Mouse (Mus musculus) lung, embryonic 14.5 days (tissue): ENCODE data around the gene Aff4. TPM values are rescaled to one million over a fixed set of nuclear protein-coding genes. Genes with fewer than 3 reads are reported as not detected.

Experiments used
- ATAC-seq: fragments of 200-750 bp; cut with Nextera tagmentation; 2 replicates; pipeline ENCODE4 v1.8.0; 2017; ENCODE audit warnings: mild to moderate bottlenecking, moderate TSS enrichment, moderate library complexity; ENCODE audit not compliant: insufficient read depth
- DNase-seq: peaks from one replicate; pipeline ENCODE4 v3.0.0-alpha.2; 2015
- H3K27ac ChIP-seq: fragments of 300-500 bp; sonication (generic); 2 replicates; pipeline ENCODE4 v1.5.1; 2014; ENCODE audit warnings: low read depth, mild to moderate bottlenecking, moderate library complexity
- H3K27me3 ChIP-seq: fragments of 300-500 bp; sonication (generic); 2 replicates; pipeline ENCODE4 v1.6.1; 2014; ENCODE audit warnings: low read length, control low read depth; ENCODE audit not compliant: insufficient read depth
- H3K36me3 ChIP-seq: fragments of 300-500 bp; sonication (generic); 2 replicates; pipeline ENCODE4 v1.6.1; 2014; ENCODE audit warnings: control low read depth; ENCODE audit not compliant: insufficient read depth
- H3K4me1 ChIP-seq: fragments of 300-500 bp; sonication (generic); 2 replicates; pipeline ENCODE4 v1.6.1; 2014; ENCODE audit warnings: antibody characterized with exemption, control low read depth; ENCODE audit not compliant: insufficient read depth
- H3K4me2 ChIP-seq: fragments of 300-500 bp; sonication (generic); 2 replicates; pipeline ENCODE4 v1.6.1; 2014; ENCODE audit warnings: mild to moderate bottlenecking
- H3K4me3 ChIP-seq: fragments of 300-500 bp; sonication (generic); 2 replicates; pipeline ENCODE4 v1.5.1; 2014; ENCODE audit warnings: low read depth, low read length
- H3K9ac ChIP-seq: fragments of 300-500 bp; sonication (generic); 2 replicates; pipeline ENCODE4 v1.6.1; 2014
- H3K9me3 ChIP-seq: fragments of 300-500 bp; sonication (generic); 2 replicates; pipeline ENCODE4 v1.6.1; 2016; ENCODE audit warnings: low read depth, low read length, control low read depth
- CTCF ChIP-seq: IDR thresholded peaks from 2 replicates; pipeline ENCODE4 v1.5.1; 2016; ENCODE audit warnings: antibody characterized with exemption, low read depth
- WGBS: fragments of 180-500 bp; shearing (Covaris S2); extraction: QIAGEN DNeasy Blood & Tissue Kit; methylation state at CpG from one replicate; pipeline ENCODE4 v1.1.7; 2014; 5-methylcytosine and 5-hydroxymethylcytosine counted together
- polyA plus RNA-seq: library from polyadenylated mRNA; unstranded; fragments of >200 nt; fragmentation: Nextera tagmentation; extraction: Ambion mirVana; gene quantifications from 2 replicates; pipeline ENCODE4 v1.2.1, GENCODE M21; 2014

Aff4 gene
- polyA plus RNA-seq, result 56.5 and 62.9 TPM in 2 replicates

DNA sequence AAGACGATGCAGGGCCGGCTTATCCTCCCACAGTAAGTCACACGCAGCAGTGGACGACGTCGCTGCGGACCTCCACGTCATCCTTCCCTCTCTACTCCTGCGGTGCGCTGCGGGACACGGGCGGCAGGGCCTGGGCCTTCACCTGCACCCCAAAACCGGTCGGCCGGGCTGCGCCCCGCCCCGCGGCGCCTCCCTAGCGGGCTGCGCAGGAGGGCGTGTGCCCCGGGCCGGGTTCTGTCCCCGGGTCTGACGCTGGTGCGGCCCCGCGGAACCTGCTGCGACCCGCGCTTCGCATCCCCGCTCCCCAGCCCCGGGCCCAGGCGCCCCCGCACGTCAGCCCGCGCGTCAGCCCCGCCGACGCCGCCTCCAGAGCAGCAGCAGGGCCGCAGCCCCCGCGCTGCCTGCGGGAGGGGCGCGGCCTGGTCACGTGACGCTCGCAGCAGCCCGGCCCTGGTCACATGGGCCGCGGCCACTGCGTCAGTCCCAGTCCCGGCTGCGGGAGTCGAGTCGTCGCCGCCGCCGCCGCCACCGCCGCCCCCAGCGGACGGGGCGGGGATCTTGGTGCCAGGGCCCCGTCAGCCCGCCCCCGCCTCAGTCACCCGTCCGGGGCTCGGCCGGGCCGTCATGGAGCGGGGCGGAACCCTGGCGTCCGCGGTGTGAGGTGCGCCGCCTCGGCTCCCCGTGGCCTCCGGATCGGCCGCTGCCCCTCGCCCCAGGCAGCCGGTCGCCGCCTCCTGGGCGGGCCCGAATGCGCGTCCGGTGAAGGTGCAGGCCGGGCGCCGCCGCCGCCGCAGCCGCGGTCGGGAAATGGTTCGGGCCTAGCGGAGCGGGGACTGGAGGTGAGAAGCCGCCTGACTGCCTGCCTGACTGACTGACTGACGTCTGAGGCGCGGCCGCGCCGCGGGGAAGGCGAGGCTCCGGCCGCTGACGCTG, at the start of gene Aff4:
Gene Aff4, plus strand, starts transcription at position 543 of the 933 bp plus-strand sequence.
- DNase-seq (peak; percentile 95), ATAC-seq (peak; percentile 95)
- Histone ChIP-seq H3K27me3 (no peaks in the 10 kb centered on the region), H3K9me3 (no peaks in the 10 kb centered on the region), H3K36me3 (peaks cover 9% of the 10 kb centered on the region; the same call in 1 of the 2 replicates), H3K4me1 (peaks cover 9% of the 10 kb centered on the region; the same call in 1 of the 2 replicates), H3K4me3 (peak within 1 kb of the TSS; percentile 96), H3K27ac (peak within 1 kb of the TSS; percentile 98), H3K4me2 (peak within 1 kb of the TSS; percentile 84), H3K9ac (peak within 1 kb of the TSS; percentile 97)
- under 1% methylated on average over 118 of the region's 127 CpGs for WGBS
- no peak for TF ChIP-seq CTCF

DNA sequence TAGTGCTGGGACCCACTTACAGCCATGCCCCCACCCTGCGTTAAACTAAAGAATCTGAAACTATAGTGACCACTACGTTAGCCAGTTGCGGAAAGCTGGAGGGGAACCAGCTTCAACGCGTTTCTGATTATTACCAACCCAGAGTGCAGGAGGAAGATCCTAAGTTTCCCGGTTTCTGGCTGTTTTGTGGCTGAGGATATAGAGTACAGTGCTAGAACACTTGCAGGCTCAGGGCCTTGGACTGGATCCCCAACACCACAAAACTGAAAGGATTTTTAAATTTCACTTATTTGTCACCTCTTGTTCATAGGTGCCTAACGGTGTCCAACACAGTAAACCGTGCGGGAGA, 49.5 kb upstream of the Aff4 start:
- Histone ChIP-seq H3K4me1 (peaks cover 7% of the 10 kb centered on the region; the same call in 1 of the 2 replicates), H3K27me3 (no peaks in the 10 kb centered on the region), H3K9ac (peak overlapping the region; percentile 70), H3K36me3 (peaks cover 7% of the 10 kb centered on the region; the same call in 1 of the 2 replicates), H3K4me2 (peak overlapping the region; percentile 82), H3K27ac (peak overlapping the region; percentile 99), H3K9me3 (no peaks in the 10 kb centered on the region), H3K4me3 (peak overlapping the region; percentile 99)
- WGBS, result 42% methylated on average over 9 of the region's 9 CpGs
- ATAC-seq (no peak), DNase-seq (no peak)
- no peak for TF ChIP-seq CTCF

DNA sequence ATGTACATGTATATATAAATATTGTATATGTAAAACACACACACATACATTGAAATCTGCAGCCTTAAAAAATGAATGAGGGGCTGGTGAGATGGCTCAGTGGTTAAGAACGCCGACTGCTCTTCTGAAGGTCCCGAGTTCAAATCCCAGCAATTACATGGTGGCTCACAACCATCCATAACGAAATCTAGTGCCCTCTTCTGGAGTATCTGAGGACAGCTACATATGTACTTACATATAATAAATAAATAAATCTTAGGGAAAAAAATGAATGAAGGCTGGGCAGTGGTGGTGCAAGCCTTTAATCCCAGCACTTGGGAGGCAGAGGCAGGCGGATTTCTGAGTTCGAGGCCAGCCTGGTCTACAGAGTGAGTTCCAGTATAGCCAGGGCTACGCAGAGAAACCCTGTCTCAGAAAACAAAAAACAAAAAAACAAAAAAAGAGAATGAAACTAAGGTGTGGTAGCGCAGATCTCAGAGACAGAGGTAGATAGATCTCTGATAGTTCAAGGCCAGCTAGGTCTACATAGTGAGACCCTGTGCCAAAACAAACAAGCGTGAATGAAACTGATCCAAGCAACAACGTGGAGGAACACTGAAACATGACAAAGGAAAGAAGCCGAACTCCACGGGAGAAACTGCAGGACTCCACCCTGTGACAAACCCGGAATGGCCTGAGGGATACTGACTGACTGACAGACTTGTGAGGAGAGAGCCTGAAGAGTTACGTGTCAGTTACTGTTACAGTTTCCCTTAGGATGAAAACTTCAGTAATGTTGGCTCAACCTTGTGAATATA, 46.4 kb upstream of the Aff4 start:
- no peak overlapping the region for H3K4me2 ChIP-seq
- peaks cover 15% of the 10 kb centered on the region for H3K4me1 ChIP-seq
- WGBS, result 81% methylated on average over 14 of the region's 14 CpGs
- TF ChIP-seq CTCF, result no peak
- H3K9me3 ChIP-seq, result no peaks in the 10 kb centered on the region
- DNase-seq, result no peak
- no peak for ATAC-seq
- no peak overlapping the region for H3K4me3 ChIP-seq
- H3K27ac ChIP-seq, result no peak overlapping the region
- H3K27me3 ChIP-seq, result no peaks in the 10 kb centered on the region
- H3K36me3 ChIP-seq, result no peaks in the 10 kb centered on the region
- H3K9ac ChIP-seq, result no peak overlapping the region

DNA sequence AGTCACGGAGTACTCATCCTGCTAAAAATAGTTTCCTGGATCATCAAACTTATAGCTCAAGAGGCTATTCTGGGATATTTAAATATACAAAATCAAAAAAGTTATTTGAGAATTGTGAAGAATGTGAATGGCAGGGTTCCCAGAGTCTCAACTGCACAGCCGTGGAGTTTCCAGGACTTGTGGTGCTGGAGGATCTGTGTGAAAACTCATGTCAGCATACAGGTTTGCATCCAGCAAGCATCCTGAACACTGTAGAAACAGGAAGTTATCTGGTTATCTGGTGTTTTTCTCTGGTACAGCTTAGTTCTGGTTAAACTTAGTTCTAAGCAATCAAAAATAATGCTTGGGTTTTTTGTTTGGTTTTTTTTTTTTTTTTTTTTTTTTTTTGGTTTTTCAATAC, 43.7 kb upstream of the Aff4 start:
- no peaks in the 10 kb centered on the region for H3K27me3 ChIP-seq
- no peak overlapping the region for H3K4me3 ChIP-seq
- peaks cover 9% of the 10 kb centered on the region; the same call in 1 of the 2 replicates for H3K4me1 ChIP-seq
- 27% methylated on average over 2 of the region's 2 CpGs for WGBS
- DNase-seq (peak; percentile 75), ATAC-seq (no peak)
- H3K4me2 ChIP-seq, result no peak overlapping the region
- no peak overlapping the region for H3K9ac ChIP-seq
- H3K9me3 ChIP-seq, result no peaks in the 10 kb centered on the region
- TF ChIP-seq CTCF, result no peak
- no peaks in the 10 kb centered on the region for H3K36me3 ChIP-seq
- H3K27ac ChIP-seq, result no peak overlapping the region

DNA sequence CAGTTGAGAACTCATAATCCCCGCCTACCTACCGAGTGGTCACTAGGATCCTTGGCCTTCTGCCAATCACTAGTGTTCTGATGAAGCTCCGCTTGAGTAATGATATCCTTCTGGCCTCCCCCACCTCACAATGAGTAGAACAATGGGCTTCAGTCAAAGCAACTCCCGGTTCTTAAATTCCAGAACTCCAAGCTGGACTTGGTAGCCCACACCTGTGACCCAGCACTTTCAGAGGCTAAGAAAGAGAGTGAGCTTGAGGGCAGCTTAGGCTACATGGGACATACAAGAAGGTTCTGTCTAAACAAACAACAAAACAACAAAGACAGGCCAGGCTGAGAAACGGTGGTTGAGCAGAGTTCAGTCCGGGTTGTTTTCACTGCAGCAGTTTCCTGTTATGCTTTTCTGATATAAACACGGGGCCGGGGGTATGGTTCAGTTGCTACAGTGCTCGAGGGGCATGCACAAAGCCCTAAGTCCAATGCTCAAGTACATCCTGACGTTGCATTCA, 43.0 kb upstream of the Aff4 start:
- no peak overlapping the region for H3K9ac ChIP-seq

DNA sequence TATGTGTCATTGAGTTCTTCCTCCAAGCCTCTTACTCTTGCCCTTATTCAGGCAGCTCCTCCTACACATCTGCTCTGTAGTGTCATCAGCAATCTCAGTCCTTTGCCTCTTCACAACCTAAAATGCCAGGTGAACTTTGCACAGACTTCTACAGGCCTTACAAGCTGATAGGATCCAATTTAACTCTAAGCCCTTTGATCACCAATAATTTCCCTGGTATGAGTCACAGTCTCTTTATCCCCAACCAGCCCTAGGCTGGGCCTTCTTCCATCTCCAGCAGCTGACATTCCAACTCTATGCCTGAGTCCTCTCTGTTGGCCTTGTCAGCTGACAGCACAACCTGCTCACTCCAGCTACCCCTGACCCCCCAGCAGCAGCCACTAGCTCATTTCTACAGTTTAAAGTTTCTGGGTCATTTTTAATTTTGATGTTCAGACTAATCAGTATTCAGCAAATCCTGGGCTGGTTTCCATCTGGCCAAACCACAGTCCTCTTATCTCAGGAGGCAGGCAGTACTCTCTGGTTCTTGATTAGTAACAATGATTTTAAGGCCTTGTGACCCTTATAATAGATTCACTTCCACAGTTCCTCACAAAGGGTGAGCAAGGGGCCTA, 42.3 kb upstream of the Aff4 start:
- no peaks in the 10 kb centered on the region for H3K36me3 ChIP-seq
- H3K27me3 ChIP-seq, result no peaks in the 10 kb centered on the region
- H3K9ac ChIP-seq, result no peak overlapping the region
- peak overlapping the region; percentile 86 for H3K27ac ChIP-seq
- TF ChIP-seq CTCF, result no peak
- ATAC-seq (peak; percentile 83), DNase-seq (peak; percentile 67)
- H3K4me2 ChIP-seq, result no peak overlapping the region
- H3K4me3 ChIP-seq, result no peak overlapping the region
- no peaks in the 10 kb centered on the region for H3K9me3 ChIP-seq
- peaks cover 9% of the 10 kb centered on the region; the same call in 1 of the 2 replicates for H3K4me1 ChIP-seq

More for the DNA sequence above, 43.0 kb upstream of the Aff4 start:
- peak; percentile 88 for DNase-seq
- H3K4me2 ChIP-seq, result no peak overlapping the region
- peaks cover 9% of the 10 kb centered on the region; the same call in 1 of the 2 replicates for H3K4me1 ChIP-seq
- no peaks in the 10 kb centered on the region for H3K27me3 ChIP-seq
- H3K4me3 ChIP-seq, result no peak overlapping the region
- ATAC-seq, result peak; percentile 29; the same call in 1 of the 2 replicates
- no peak for TF ChIP-seq CTCF
- peak overlapping the region; percentile 86 for H3K27ac ChIP-seq
- WGBS, result 34% methylated on average over 10 of the region's 10 CpGs
- H3K36me3 ChIP-seq, result no peaks in the 10 kb centered on the region
- no peaks in the 10 kb centered on the region for H3K9me3 ChIP-seq
